Mouse (Mus musculus): ENCODE data around the gene H2-DMa. TPM values are rescaled to one million over a fixed set of nuclear protein-coding genes. Genes with fewer than 3 reads are reported as not detected.

The H2-DMa gene
- polyA plus RNA-seq (2012; ENCODE audit: insufficient read depth, low replicate concordance) = 19.3 and 32.1 TPM in 2 replicates

GRCm38 (mm10) chr17:34119249-34120179 is at the start of gene H2-DMa:
TSS of gene H2-DMa (plus strand) at chr17:34119541.
- Histone ChIP-seq H3K27me3 (replicated peaks) (no peaks in the 10 kb centered on the region), H3K36me3 (replicated peaks; ENCODE audit: low read length) (peaks cover 54% of the 10 kb centered on the region), H3K4me1 (peaks cover 47% of the 10 kb centered on the region), H3K9me3 (no peaks in the 10 kb centered on the region), H3K4me3 (replicated peaks) (peak within 1 kb of the TSS; percentile 96)
- TF ChIP-seq GATA1 (IDR thresholded peaks at IDR 0.05; ENCODE audit: borderline replicate concordance, low read length) = no peak
- TF ChIP-seq FLI1 (IDR thresholded peaks at IDR 0.05; ENCODE audit: low read length) = no peak

GRCm38 (mm10) chr17:34072091-34072490 is 47.2 kb upstream of the H2-DMa start:
- TF ChIP-seq FLI1 (IDR thresholded peaks at IDR 0.05; ENCODE audit: low read length) (no peak), GATA1 (IDR thresholded peaks at IDR 0.05; ENCODE audit: borderline replicate concordance, low read length) (no peak)
- H3K4me1 ChIP-seq = peaks cover 54% of the 10 kb centered on the region
- H3K4me3 ChIP-seq (replicated peaks) = peak overlapping the region; percentile 78
- peaks cover 11% of the 10 kb centered on the region for H3K36me3 ChIP-seq (replicated peaks; ENCODE audit: low read length)
- H3K27me3 ChIP-seq (replicated peaks) = peaks cover 23% of the 10 kb centered on the region
- peaks cover 28% of the 10 kb centered on the region for H3K9me3 ChIP-seq

GRCm38 (mm10) chr17:34075271-34075670 is 44.1 kb upstream of the H2-DMa start:
- peaks cover 29% of the 10 kb centered on the region for H3K27me3 ChIP-seq (replicated peaks)
- peaks cover 27% of the 10 kb centered on the region for H3K9me3 ChIP-seq
- no peak overlapping the region for H3K4me3 ChIP-seq (replicated peaks)
- H3K4me1 ChIP-seq = peaks cover 46% of the 10 kb centered on the region
- TF ChIP-seq GATA1 (IDR thresholded peaks at IDR 0.05; ENCODE audit: borderline replicate concordance, low read length) (no peak), FLI1 (IDR thresholded peaks at IDR 0.05; ENCODE audit: low read length) (no peak)
- peaks cover 11% of the 10 kb centered on the region for H3K36me3 ChIP-seq (replicated peaks; ENCODE audit: low read length)

GRCm38 (mm10) chr17:34077549-34077948 is 41.8 kb upstream of the H2-DMa start:
- Histone ChIP-seq H3K27me3 (replicated peaks) (peaks cover 31% of the 10 kb centered on the region), H3K4me3 (replicated peaks) (peak overlapping the region; percentile 18), H3K9me3 (peaks cover 6% of the 10 kb centered on the region), H3K4me1 (peaks cover 31% of the 10 kb centered on the region), H3K36me3 (replicated peaks; ENCODE audit: low read length) (no peaks in the 10 kb centered on the region)
- TF ChIP-seq FLI1 (IDR thresholded peaks at IDR 0.05; ENCODE audit: low read length) (no peak), GATA1 (IDR thresholded peaks at IDR 0.05; ENCODE audit: borderline replicate concordance, low read length) (no peak)

- Histone ChIP-seq H3K4me1 (peaks cover 25% of the 10 kb centered on the region), H3K9me3 (peaks cover 6% of the 10 kb centered on the region), H3K4me3 (replicated peaks) (no peak overlapping the region), H3K36me3 (replicated peaks; ENCODE audit: low read length) (no peaks in the 10 kb centered on the region), H3K27me3 (replicated peaks) (peaks cover 31% of the 10 kb centered on the region)
- TF ChIP-seq FLI1 (IDR thresholded peaks at IDR 0.05; ENCODE audit: low read length) = no peak
- no peak for TF ChIP-seq GATA1 (IDR thresholded peaks at IDR 0.05; ENCODE audit: borderline replicate concordance, low read length)
Observed at GRCm38 (mm10) chr17:34078148-34078547, 41.2 kb upstream of the H2-DMa start.

- peaks cover 28% of the 10 kb centered on the region for H3K27me3 ChIP-seq (replicated peaks)
- H3K9me3 ChIP-seq = no peaks in the 10 kb centered on the region; the same call in 1 of the 2 replicates
- no peak overlapping the region for H3K4me3 ChIP-seq (replicated peaks)
- no peak for TF ChIP-seq FLI1 (IDR thresholded peaks at IDR 0.05; ENCODE audit: low read length)
- TF ChIP-seq GATA1 (IDR thresholded peaks at IDR 0.05; ENCODE audit: borderline replicate concordance, low read length) = no peak
- no peaks in the 10 kb centered on the region for H3K36me3 ChIP-seq (replicated peaks; ENCODE audit: low read length)
- peaks cover 17% of the 10 kb centered on the region for H3K4me1 ChIP-seq
Observed at GRCm38 (mm10) chr17:34079002-34079401, 40.3 kb upstream of the H2-DMa start.

- Histone ChIP-seq H3K9me3 (no peaks in the 10 kb centered on the region; the same call in 1 of the 2 replicates), H3K4me3 (replicated peaks) (no peak overlapping the region), H3K4me1 (peaks cover 17% of the 10 kb centered on the region), H3K36me3 (replicated peaks; ENCODE audit: low read length) (no peaks in the 10 kb centered on the region), H3K27me3 (replicated peaks) (peaks cover 26% of the 10 kb centered on the region)
- no peak for TF ChIP-seq GATA1 (IDR thresholded peaks at IDR 0.05; ENCODE audit: borderline replicate concordance, low read length)
Observed at GRCm38 (mm10) chr17:34079621-34080020, 39.7 kb upstream of the H2-DMa start.

GRCm38 (mm10) chr17:34083104-34083503 is 36.2 kb upstream of the H2-DMa start:
- no peak overlapping the region for H3K4me3 ChIP-seq (replicated peaks)
- TF ChIP-seq GATA1 (IDR thresholded peaks at IDR 0.05; ENCODE audit: borderline replicate concordance, low read length) (no peak), FLI1 (IDR thresholded peaks at IDR 0.05; ENCODE audit: low read length) (no peak)

GRCm38 (mm10) chr17:34087386-34087785 is 32.0 kb upstream of the H2-DMa start:
- Histone ChIP-seq H3K4me1 (peaks cover 36% of the 10 kb centered on the region), H3K4me3 (replicated peaks) (no peak overlapping the region), H3K36me3 (replicated peaks; ENCODE audit: low read length) (no peaks in the 10 kb centered on the region), H3K9me3 (no peaks in the 10 kb centered on the region), H3K27me3 (replicated peaks) (peaks cover 20% of the 10 kb centered on the region)
- TF ChIP-seq GATA1 (IDR thresholded peaks at IDR 0.05; ENCODE audit: borderline replicate concordance, low read length) (no peak), FLI1 (IDR thresholded peaks at IDR 0.05; ENCODE audit: low read length) (no peak)

More at GRCm38 (mm10) chr17:34083104-34083503, 36.2 kb upstream of the H2-DMa start:
- peaks cover 16% of the 10 kb centered on the region for H3K4me1 ChIP-seq
- H3K9me3 ChIP-seq = no peaks in the 10 kb centered on the region; the same call in 1 of the 2 replicates
- H3K36me3 ChIP-seq (replicated peaks; ENCODE audit: low read length) = no peaks in the 10 kb centered on the region
- peaks cover 21% of the 10 kb centered on the region for H3K27me3 ChIP-seq (replicated peaks)

GRCm38 (mm10) chr17:34088124-34088523 is 31.2 kb upstream of the H2-DMa start:
- no peaks in the 10 kb centered on the region for H3K9me3 ChIP-seq
- no peak for TF ChIP-seq FLI1 (IDR thresholded peaks at IDR 0.05; ENCODE audit: low read length)
- no peak for TF ChIP-seq GATA1 (IDR thresholded peaks at IDR 0.05; ENCODE audit: borderline replicate concordance, low read length)
- peaks cover 43% of the 10 kb centered on the region for H3K4me1 ChIP-seq
- no peak overlapping the region for H3K4me3 ChIP-seq (replicated peaks)
- no peaks in the 10 kb centered on the region for H3K36me3 ChIP-seq (replicated peaks; ENCODE audit: low read length)
- peaks cover 20% of the 10 kb centered on the region for H3K27me3 ChIP-seq (replicated peaks)

All from megakaryocyte, embryonic 14.5 days (primary cell).